Mouse (Mus musculus) gastrocnemius, postnatal 4 days (tissue): Measurements from ENCODE around the gene Rcc1. TPM values are rescaled to one million over a fixed set of nuclear protein-coding genes. Genes with fewer than 3 reads are reported as not detected.

ENCODE experiments used
- DNase-seq, 2 experiments: peaks; one replicate each; pipeline ENCODE4 v3.0.0; 2021 to 2022; ENCODE audit warnings: low spot score in 2 of 2, mixed read lengths in 2 of 2
- long read RNA-seq, 2 experiments: library from polyadenylated mRNA; stranded (forward); transcript quantifications; one replicate each; pipeline ENCODE4 v2.0.0; 2021
- total RNA-seq, 2 experiments: library from RNA; stranded (reverse); gene quantifications; 2 replicates each; pipeline ENCODE4 v1.2.3; 2021

Rcc1 gene
- total RNA-seq, result 10 to 100 TPM; 25.3 to 27.7 TPM
- long read RNA-seq, experiment 1, transcript Rcc1-202 (10 exons, 2,285 nt), result major isoform, 7 of 24 reads
- long read RNA-seq, experiment 1, partial matches to known transcripts, result 3 of 24 reads
- long read RNA-seq, experiment 1, other reads (novel, unspliced or antisense), result 11 of 24 reads
- long read RNA-seq, experiment 2, transcript Rcc1-202 (10 exons, 2,285 nt), result major isoform, 11 of 25 reads
- long read RNA-seq, experiment 2, partial matches to known transcripts, result 3 of 25 reads
- long read RNA-seq, experiment 2, other reads (novel, unspliced or antisense), result 9 of 25 reads

GRCm38 (mm10) chr4:132353481-132353885 is at the start of gene Rcc1:
Gene Rcc1 (minus strand): TSS chr4:132353605.
- peak; percentile 78 to 89 for DNase-seq

GRCm38 (mm10) chr4:132401016-132401415 is 47.6 kb upstream of the Rcc1 start:
- DNase-seq, result no peak

GRCm38 (mm10) chr4:132398863-132399262 is 45.5 kb upstream of the Rcc1 start:
- no peak for DNase-seq

DNA sequence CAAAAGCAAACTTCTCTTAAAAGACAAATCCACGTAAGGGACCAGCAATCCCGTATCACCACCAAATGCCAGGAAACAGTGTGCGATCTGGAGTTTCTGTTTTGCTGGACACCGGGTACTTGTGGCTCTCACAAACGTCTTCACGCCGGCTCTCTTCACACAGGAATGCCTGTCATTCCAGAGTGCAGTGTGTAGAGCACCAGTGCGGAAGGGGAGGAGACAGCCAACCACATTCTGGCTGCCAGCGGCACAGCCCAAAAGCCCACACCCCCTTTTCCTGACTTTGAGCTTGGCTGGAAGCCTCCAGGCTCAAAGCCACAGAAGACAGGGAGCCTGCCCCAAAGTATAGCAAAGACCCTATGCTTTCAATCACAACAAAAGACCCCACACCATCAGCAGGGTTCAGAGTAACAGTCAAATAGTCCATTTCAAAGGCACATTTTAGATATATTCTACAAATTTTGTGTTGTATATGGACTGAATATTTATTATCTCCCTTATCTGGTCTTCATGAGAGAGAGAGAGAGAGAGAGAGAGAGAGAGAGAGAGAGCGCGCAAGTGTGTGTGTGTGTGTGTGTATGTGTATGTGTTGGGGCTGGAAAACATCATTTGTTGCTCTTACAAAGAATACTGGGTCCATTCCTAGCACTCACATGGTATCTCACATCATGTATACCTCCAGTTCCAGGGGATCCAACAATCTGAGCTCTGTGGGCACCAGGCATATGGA is 44.8 kb upstream of the Rcc1 start:
- DNase-seq, result peak; percentile 47 to 74

DNA sequence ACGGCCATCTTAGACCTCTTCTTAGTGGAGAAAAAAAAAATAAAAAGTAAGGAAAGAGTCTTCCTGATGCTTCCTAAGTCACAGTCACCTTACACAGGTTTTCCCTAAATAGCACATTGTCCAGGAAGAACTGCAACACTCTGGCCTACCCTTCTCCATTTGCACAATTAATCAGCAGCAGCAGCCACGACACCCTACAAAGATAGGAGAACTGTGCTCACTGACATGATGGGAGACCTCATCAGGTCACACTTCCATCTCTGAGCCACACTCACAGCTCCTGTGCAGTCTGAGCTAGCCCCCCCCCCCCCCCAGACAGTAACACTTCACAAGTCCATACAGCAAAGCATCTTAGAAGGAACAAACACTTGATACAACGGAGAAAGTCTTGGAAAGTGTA is 43.7 kb upstream of the Rcc1 start:
- no peak for DNase-seq

- no peak for DNase-seq
Measured at GRCm38 (mm10) chr4:132396251-132396650, 42.8 kb upstream of the Rcc1 start.

DNA sequence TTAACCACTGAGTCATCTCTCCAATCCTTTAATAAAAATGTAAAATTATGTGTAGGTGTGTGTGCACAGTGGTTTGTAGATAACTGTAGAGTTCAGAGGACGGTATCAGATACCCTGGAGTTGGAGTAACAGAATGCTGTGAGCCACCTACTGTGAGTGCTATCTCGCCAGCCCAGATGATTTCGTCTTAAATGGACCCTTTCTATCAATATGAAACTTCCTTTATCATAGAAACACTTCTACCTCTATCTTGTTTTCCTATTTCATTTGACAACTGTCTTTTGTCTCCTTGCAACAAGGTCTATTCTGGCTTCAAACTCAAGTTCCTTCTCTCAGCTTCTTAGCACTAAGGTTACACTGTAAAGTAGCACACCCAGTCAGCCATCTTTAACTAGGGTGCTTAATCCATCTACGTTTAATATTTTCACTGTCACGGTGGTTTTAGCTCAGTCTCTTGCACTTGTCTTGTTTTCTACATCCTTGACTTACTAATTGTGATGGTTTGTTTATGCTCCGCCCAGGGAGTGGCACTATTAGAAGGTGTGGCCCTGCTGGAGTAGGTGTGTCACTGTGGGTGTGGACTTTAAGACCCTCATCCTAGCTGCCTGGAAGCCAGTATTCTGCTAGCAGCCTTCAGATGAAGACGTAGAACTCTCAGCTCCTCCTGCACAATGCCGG is 37.8 kb upstream of the Rcc1 start:
- no peak for DNase-seq

DNA sequence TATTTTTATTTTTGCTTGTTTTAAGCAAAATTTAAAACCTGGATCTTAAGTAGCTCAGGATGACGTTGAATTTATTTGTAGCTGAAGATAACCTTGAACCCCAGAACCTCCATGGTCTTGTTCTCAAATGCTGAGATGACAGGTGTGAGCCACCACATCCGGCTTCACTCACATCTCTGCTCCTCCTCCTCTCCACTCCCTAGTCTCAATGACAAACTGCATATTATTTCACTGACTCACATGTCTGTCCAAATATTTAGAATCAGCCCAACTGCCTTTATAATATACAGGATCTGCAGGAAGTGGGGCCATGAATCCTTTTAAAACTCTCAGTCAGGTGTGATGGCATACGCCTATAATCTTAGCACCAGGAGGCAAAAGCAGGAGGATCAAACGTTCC is 35.9 kb upstream of the Rcc1 start:
- no peak for DNase-seq

- DNase-seq, result no peak
Measured at GRCm38 (mm10) chr4:132387617-132388016, 34.2 kb upstream of the Rcc1 start.

- DNase-seq, result no peak
Measured at GRCm38 (mm10) chr4:132386846-132387245, 33.4 kb upstream of the Rcc1 start.

DNA sequence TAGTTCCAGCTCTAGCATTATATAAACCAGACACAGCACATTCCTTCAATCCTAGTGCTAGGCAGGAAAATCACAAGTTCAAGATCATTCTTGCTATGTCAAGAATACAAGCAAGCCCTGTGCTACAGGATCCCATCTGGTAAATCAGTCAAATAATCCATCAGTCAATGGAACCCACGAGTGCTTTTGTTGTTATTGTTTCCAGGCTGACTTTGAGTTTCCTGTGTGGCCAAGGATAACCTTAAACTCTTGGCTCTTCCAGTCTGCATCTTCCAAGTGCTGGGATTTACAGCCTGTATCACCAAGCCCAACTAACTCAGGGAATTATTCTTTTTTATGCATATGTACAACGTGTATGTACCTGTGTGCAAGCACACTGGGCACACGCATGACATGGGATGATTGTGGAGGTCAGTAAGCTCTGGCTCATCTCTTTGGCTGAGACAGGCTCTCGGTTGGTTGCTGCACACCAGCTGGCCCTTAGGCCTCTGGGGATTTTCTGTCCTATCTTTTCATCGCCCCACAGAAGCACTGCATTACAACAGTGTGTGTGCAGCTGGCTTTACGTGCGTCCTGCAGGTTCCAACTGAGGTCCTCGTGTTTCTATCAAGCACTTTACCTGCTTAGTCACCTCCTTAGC is 32.5 kb upstream of the Rcc1 start:
- DNase-seq, result no peak

DNA sequence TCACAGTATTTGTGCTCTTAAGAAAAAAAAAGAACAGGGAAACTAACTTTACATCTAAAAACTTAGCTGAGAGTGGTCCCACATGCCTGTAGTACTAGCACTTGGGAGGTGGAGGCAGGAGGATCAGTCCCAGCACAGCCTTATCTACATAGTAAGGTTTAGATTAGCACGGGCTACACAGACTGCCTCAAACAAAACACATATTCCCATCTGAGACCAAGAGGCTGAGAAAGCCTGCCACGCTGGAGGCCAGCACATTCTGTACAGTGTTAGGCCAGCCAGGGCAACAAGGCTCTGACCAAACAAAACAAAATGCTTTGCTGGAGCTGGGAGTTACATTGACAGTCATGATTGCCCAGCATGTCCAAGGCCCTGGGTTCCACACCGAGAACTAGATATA is 30.1 kb upstream of the Rcc1 start:
- DNase-seq, result no peak

GRCm38 (mm10) chr4:132382296-132382695 is 28.9 kb upstream of the Rcc1 start:
- DNase-seq, result no peak

DNA sequence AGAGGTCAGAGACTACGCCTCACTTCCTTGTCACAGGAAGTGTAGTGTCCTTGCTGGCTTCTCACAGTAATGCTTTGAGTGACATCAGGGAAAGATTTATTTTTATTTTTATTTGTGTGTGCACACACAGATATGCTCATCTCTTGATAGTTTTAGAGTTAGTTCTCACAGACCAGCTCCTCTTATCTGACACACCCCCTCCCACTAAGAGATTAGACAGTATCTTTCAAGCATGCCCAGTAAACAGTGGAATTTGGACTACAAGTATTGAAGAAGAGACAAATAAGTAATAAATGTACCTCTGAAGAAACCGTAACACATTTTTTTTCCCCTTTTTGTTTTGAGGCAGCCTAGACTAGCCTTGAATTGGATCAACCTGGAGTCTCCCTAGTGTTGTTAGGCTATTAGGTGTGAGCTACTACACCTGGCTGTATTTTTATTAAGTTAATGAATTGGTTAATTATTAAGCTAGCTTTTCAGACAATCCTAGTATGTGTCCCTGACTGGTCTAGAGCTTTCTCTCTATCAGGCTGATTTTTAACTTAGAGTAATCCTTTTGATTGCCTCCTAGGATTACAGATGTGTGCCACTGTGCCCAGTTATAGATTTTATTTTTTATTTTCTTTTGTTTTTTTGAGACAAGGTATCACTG is 27.7 kb upstream of the Rcc1 start:
- DNase-seq, result no peak

- DNase-seq, result no peak
Measured at GRCm38 (mm10) chr4:132373820-132374219, 20.4 kb upstream of the Rcc1 start.

DNA sequence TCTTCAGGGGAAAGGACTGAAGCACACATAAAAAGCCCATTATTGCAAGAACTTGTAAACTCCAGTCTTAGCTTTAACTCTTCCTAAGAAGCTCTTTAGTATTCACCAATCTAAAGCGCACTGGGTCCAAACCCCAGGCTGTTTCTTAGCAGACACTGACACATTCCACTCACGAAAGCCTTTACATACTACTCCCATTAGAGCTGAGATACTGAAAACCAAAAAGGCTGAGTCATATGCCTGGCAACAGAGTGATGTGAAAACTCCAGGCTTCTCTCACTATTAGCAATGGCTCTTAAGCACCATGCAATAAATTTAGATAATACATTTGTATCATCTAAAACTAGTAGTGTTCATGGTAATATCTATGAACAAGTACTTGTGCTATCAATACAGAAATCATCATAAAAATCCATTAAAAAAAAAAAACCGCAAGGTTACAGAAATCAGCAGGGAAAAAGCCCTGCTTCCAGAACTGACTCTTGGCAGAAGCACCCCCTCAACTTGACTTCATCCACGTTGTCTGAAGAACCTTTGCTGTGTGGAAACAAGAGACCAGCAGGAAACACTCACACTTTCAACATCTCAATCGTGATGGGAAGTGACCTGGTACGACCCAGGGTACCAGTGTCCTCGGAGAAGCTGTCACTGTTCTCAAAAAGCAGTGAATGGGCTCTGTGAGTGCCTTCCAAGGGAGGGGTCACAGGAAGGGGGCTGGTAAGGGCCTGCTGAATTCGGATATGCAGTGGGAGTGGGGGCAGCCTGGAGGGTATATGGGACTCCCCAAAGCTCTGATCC is 16.7 kb upstream of the Rcc1 start:
- DNase-seq, result no peak

DNA sequence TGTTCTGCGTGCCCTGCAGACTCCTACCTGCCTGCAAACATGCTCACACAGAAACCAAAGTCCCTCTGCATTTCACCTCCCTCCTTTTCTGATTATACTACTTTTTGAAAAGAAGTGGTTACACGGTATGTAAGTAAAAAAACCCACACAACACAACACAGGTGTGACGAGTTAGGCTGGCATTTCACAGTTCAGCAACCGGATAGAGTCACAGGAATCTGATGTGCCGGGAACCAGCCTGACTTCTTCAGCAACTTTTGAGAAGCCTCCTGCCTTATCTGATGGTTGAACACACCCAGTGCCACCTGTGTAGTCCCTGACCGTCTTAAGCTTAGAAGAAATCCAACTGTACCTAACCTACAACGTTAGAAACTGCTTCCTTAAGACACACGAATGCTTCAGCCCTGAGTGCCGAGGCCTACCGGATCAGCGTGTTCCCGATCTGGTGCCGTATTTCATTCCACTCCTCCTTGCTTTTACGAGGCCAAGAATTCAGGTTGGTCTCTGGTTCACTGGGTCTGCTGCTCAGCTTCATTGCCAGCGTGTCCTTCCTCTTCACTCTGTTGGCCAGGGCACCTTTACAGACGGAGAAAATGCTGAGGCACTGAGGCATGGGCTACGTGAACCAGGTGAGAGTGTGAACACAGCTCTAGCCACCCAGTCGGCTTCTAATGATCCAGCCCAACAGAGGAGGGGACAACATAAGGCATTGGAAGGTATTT is 14.2 kb upstream of the Rcc1 start:
- no peak for DNase-seq

- DNase-seq, result no peak
Measured at GRCm38 (mm10) chr4:132365450-132366060, 12.2 kb upstream of the Rcc1 start.

DNA sequence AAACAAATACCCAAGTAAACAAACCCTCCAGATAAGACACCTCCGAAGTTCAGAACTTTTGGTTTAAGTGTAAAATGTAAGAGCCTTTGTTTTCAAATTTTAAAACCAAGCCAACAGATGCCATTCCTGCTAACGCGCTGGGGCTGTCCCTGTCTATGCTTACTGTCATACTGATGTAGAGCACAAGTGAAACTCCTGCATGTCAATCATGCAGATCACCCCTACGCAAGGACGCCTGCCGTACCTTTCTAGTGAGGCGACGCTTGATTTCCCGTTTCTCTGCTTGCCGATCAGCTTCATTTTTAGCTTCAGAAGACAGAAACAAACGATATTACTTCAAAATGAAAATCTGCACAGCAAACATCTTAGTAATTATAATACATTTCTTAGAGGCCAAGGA is 10.1 kb upstream of the Rcc1 start:
- no peak for DNase-seq
